Mouse (Mus musculus): ENCODE measurements at regions not wholly inside any gene's neighbourhood (a gene's known extent, or its start where the extent isn't known, plus 50 kb on each side); places are given as distances from the start of the nearest gene placed in this dataset.
"Not testable (repeated sequence)": the region's sequence is repeated elsewhere in the genome, so short reads cannot be mapped to it uniquely, and the experiment has no call there.

DNA sequence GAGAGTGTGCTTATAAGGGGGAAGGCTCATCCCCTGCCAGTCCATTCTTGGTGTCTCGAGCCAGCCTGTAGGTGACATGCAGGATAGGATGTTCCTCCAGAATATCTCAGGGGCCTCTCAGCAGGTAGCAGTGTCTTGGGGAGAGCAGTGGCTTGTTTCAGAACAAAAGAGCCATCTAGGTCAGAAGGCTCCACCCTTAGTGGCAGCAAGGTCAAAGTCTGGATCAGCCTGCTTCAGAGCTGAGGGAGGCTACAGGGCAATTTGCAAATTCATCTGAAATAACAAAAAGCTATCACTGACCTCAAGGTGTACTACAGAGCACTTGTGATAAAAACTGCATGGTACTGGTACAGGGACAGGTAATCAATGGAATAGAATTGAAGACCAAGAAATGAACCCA is 1679.5 kb downstream of the Stim2 start:
- not testable (repeated sequence) for DNase-seq (ENCODE audit: low read depth, low spot score)

- no peak for DNase-seq (ENCODE audit: low read depth, low spot score)
Observed at GRCm38 (mm10) chr5:55691114-55691742, 1692.9 kb downstream of the Stim2 start.

- no peak for DNase-seq (ENCODE audit: low read depth, low spot score)
Observed at GRCm38 (mm10) chr5:55704512-55704911, 1706.2 kb downstream of the Stim2 start.

DNA sequence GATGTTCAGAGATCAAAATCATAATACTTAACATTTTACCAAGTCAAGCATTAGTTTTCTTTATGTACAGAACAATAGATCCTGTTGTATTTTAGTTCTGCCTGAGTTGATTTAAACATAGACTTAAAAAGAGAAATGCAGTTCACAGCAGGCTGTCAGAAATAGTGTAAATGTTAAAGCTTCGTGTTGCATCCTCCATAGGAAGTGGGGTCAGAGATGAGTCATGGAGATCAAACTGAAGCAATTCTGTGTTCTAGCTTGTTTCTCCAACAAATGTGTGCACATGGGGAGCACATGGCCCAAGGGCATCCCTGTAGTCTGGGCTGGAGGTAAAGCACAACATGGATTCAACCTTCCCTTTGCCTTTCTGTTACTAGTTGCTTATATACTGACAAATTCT is 1713.5 kb downstream of the Stim2 start:
- no peak for DNase-seq (ENCODE audit: low read depth, low spot score)

DNA sequence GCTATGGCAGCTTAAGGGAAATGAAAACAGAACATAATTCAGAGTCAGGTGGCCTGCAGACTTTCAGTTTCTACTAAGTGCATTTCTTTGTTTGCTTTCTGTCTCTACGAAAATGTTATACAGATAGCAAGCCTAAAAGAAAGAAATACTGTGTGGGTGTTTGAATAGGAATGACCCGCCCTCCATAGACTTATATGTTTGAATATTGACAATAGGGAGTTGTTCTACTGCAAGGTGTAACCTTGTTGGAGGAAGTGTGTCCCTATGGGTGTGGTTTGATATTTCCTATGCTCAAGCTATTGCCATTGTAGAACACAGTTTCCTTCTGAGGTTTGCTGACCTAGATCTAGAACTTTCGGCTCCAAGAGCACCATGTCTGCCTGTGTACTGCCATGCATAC is 1736.8 kb downstream of the Stim2 start:
- DNase-seq (ENCODE audit: low read depth, low spot score), result no peak

DNA sequence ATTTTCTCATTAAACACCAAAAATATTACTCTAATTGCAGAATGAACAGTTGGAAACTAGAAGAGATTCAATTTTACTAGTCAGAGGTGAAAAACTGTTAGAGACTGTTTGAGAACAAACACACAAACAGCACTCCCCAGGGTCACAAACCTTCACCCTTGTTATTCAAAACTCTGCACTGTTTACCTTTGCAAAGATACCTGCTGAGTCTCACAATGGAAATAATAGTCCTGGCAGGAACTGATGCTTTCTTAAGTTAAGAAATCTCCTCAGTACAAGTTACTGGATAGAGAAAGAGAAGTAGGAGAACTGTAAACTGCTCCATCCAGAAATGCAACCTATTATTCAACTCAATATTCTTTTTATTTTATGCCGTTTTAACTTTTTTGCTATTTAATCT is 1763.5 kb downstream of the Stim2 start:
- peak; percentile 9 for DNase-seq (ENCODE audit: low read depth, low spot score)

DNA sequence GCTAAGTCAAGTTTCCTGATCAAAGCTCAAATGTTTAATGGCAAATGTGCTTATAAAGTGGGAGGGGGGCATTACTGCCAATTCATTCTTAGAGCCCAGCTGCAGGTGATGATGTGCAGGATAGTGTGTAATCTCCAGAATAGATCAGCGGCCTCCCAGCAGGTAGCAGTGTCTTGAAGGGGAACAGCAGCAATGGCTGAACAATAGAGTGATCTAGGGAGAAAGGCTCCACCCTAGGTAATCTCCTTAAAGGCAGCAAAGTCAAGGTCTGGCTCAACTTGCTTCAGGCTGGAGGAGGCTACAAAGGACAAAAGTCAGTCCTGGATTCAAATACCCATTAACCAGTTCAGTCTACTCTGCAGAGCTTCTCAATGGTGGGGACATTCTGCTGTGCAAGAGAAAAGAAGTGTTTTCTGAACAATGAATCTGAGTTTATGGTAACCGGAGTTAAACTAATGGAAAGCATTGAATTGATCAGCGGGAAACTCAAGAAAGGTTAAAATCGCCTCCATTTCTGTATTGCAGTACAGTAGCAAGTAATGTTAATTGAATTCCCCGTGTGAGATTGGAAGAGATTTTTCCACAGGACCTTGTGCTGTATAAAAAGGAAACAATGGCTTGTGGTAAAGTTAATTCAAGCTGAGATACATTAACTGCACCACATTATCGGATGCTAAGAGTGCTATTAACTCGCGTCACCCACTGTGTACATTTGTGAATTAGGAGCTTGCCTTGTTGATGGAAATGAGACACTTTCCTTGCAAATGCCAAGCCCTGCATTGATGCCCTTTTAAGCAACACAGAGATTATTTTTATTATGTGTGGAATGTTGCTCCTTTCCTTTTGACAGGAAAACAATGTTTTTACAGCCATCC is 1793.7 kb downstream of the Stim2 start:
- DNase-seq (ENCODE audit: low read depth, low spot score), result peak; percentile 57

DNA sequence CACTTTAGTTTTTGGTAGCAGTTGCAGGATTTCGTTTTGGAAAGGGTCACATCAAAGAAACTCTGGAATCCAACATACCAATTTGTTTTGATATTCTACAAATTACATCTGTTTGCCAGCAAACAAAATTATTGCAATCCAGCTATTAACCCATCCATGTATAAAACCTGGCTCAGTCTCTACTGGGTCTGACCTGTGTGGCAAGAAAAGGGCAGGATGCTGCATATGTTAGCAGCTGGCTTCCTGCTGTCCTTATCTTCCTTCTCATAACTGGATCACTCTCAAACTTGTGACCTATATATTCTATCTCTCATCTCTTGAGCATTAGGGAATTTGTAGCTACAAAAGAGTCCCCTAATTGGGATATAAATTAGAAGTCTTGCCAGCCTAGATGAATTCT is 1794.4 kb downstream of the Stim2 start:
- no peak for DNase-seq (ENCODE audit: low read depth, low spot score)
